Mouse (Mus musculus) testis, adult 2 months (tissue): Measurements from ENCODE around the gene P4htm.

Source experiments
- CTCF ChIP-seq: fragments of 200-500 bp; IDR thresholded peaks from 2 replicates; pipeline ENCODE4 v1.5.1; 2012; ENCODE audit warnings: low read depth, mild to moderate bottlenecking, inconsistent platforms, low read length, moderate library complexity; ENCODE audit not compliant: control insufficient read depth, insufficient read depth, insufficient replicate concordance
- POLR2A ChIP-seq: fragments of 200-500 bp; IDR thresholded peaks from 2 replicates; pipeline ENCODE4 v1.6.1; 2012; ENCODE audit warnings: low read depth, mild to moderate bottlenecking, inconsistent platforms, low read length, moderate library complexity; ENCODE audit not compliant: control insufficient read depth

DNA sequence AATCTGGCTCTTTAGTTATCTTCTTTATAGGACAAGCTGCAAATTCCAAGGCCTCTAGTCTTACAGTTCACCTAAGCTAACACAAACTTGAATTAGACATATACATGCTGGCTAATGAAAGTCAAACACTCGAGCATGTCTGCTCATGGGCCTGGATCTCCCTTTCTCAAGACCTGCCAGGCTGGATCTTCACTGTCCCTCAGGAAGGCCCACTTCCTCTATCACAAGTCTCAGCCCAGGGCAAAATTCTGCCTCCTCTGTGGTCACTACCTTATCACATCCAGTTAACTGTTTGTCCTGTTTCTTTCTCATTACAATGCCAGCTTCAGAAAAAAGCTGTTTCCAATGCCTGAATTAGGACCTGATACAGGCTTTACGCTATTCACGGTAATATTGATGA lies 3.1 kb downstream of the P4htm start:
- TF ChIP-seq POLR2A: no peak
- TF ChIP-seq CTCF: no peak
